Mouse (Mus musculus) ES-E14 (cell line): ENCODE data around the gene Patl1.

Experiments
- CHD2 ChIP-seq: IDR thresholded peaks from 2 replicates; pipeline ENCODE4 v1.6.1; 2014; ENCODE audit warnings: mild to moderate bottlenecking, low read depth, low read length, inconsistent platforms
- ZC3H11A ChIP-seq: IDR thresholded peaks from 2 replicates; pipeline ENCODE4 v1.6.1; 2012; ENCODE audit warnings: low read depth, mild to moderate bottlenecking, inconsistent platforms, low read length, borderline replicate concordance

DNA sequence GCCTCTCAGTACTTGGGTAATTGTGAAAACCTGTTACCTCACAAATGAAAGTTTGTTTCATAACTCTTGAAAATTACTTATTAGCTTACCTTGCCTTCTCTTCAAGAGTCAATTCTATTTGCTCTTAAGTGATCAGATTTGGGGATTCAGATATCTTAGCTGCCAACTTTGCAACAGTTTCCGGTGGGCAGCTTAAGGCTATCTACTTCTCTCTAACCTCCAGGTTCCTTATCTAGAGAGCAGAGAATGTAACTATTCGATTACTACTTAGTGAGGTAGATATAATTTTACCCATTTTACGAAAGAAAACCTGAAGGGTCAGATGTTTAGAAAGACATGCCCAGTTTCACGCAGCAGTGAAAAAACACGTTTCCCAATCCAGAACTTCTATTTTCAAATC is 1.2 kb upstream of the Patl1 start:
- no peak for TF ChIP-seq ZC3H11A
- no peak for TF ChIP-seq CHD2
